In the genomic region with DNA sequence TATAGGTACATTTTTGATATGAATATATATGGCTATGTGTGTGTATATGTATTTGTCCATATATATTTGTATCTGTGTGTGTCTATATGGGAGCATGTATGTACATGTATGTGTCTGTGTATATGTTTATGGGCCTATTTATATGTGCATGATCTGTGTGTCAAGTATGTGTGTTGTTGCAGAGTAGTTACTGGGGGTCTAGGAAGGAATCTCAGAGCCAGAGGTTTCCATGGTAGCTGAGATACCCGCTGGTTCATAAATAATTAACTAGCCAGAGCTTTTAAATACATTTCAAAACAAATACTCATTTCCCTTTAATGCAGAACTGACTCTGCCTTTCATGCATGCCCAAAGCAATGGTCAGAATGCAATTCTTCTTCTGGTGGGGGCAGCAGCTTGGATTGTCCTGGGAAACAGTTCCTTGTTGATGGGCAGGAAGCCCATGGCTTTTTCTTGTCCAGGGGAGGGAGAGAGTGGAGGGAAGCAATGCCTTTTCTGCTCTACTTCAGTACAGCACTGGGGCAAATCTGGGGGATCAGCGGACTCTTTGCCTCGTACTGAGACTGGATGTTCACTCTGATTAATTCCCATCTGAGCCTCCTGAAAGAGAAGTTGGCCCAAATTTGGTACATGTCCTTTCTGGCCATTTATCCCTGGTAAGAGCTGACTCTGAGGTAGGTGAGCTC, we compare ENCODE assay signal across 26 mouse cellular contexts.
DNase-seq lines count a peak whose midpoint lies in the region; ATAC-seq and TF ChIP-seq lines count a peak whose summit lies in the region.
"Had no signal": no experiment of that assay in that cellular context is flagged by ENCODE, and none has a peak within 500 bp of the region (broad histone marks: within the 10 kb centered on the region; RNA-seq: fewer than 3 reads in every experiment).

No protein-coding gene starts in this region.

- no peaks in the 10 kb centered on the region for H3K36me3 ChIP-seq in hindbrain, embryonic 12.5 days
- no peaks in the 10 kb centered on the region for H3K36me3 ChIP-seq in midbrain, embryonic 10.5 days
- no peaks in the 10 kb centered on the region for H3K36me3 ChIP-seq in midbrain, embryonic 16.5 days (ENCODE audit: control insufficient read depth, insufficient read depth, low read length)
- H3K36me3 ChIP-seq: liver, embryonic 12.5 days had no signal

- H3K9me3 ChIP-seq in hindbrain, embryonic 12.5 days (replicated peaks) = no peaks in the 10 kb centered on the region
- no peaks in the 10 kb centered on the region for H3K9me3 ChIP-seq in midbrain, embryonic 10.5 days (replicated peaks)
- H3K9me3 ChIP-seq in midbrain, embryonic 16.5 days (replicated peaks; ENCODE audit: control insufficient read depth, low read length, poor library complexity, severe bottlenecking) = no peaks in the 10 kb centered on the region
- H3K9me3 ChIP-seq: forebrain, embryonic 13.5 days; liver, embryonic 12.5 days had no signal

- peak; percentile 54; the same call in 1 of the 2 replicates for ATAC-seq in hindbrain, embryonic 12.5 days (ENCODE audit: low FRiP score)
- ATAC-seq in midbrain, embryonic 16.5 days = peak; percentile 51; the same call in 1 of the 2 replicates
- ATAC-seq in erythroblast, adult 5-6 weeks (replicated peaks; ENCODE audit: low FRiP score, poor library complexity, severe bottlenecking) = no peak
- ATAC-seq: CD4-positive, CD25-positive, alpha-beta regulatory T cell, adult 4 months; forebrain, embryonic 13.5 days; intestine, embryonic 16.5 days; liver, embryonic 12.5 days; liver, postnatal 0 days had no signal

- H3K4me1 ChIP-seq in hindbrain, embryonic 12.5 days = peaks cover 11% of the 10 kb centered on the region; the same call in 1 of the 2 replicates
- H3K4me1 ChIP-seq in midbrain, embryonic 10.5 days = peaks cover 16% of the 10 kb centered on the region
- H3K4me1 ChIP-seq in midbrain, embryonic 16.5 days (ENCODE audit: control insufficient read depth, insufficient read depth, low read length) = peaks cover 7% of the 10 kb centered on the region
- H3K4me1 ChIP-seq: liver, embryonic 12.5 days had no signal

- WGBS in hindbrain, embryonic 12.5 days = 70% methylated on average over 3 of the region's 3 CpGs
- 72% methylated on average over 3 of the region's 3 CpGs for WGBS in midbrain, embryonic 10.5 days
- 36% methylated on average over 3 of the region's 3 CpGs for WGBS in midbrain, embryonic 16.5 days

- peak; percentile 60 for DNase-seq in brain, embryonic 14.5 days (ENCODE audit: low read depth)
- no peak for DNase-seq in midbrain, embryonic 10.5 days (ENCODE audit: low spot score)
- DNase-seq in layer of hippocampus, postnatal 25 days (ENCODE audit: extremely low spot score in 1 of 2, low spot score in 1 of 2) = no peak
- DNase-seq in spleen, postnatal 36 days (ENCODE audit: low spot score in 2 of 2) = no peak
- DNase-seq: adrenal gland, postnatal 25 days; cerebellum, adult 18-20 months; cerebellum, postnatal 10 days; gastrocnemius, postnatal 14 days; heart, postnatal 14 days; kidney, adult 8-10 months; layer of hippocampus, adult 9-11 months; left cerebral cortex, postnatal 4 days; liver, postnatal 0 days; lung, postnatal 36 days; right cerebral cortex, adult 18-20 months; spleen, adult 18-20 months; thymus, postnatal 4 days had no signal

- TF ChIP-seq POLR2A in brain, embryonic 14.5 days (IDR thresholded peaks at IDR 0.05; ENCODE audit: borderline replicate concordance, extremely low read depth, insufficient read depth, insufficient read length, poor library complexity, severe bottlenecking) = no peak

- no peak overlapping the region for H3K9ac ChIP-seq in hindbrain, embryonic 12.5 days
- 0 out of 2 replicates have a peak overlapping the region, but pooled peaks have one; percentile 4 for H3K9ac ChIP-seq in midbrain, embryonic 16.5 days (ENCODE audit: low read depth, low read length)
- H3K9ac ChIP-seq: forebrain, embryonic 13.5 days; liver, embryonic 12.5 days; liver, postnatal 0 days had no signal

- no peak overlapping the region for H3K4me3 ChIP-seq in hindbrain, embryonic 12.5 days
- H3K4me3 ChIP-seq in midbrain, embryonic 10.5 days = no peak overlapping the region
- no peak overlapping the region for H3K4me3 ChIP-seq in midbrain, embryonic 16.5 days (ENCODE audit: low read depth, low read length)
- H3K4me3 ChIP-seq: forebrain, embryonic 13.5 days; left cerebral cortex, adult 2 months; liver, embryonic 12.5 days had no signal

- H3K27ac ChIP-seq in hindbrain, embryonic 12.5 days = no peak overlapping the region
- H3K27ac ChIP-seq in midbrain, embryonic 10.5 days (replicated peaks) = peak overlapping the region; percentile 64
- peak overlapping the region; percentile 32 for H3K27ac ChIP-seq in midbrain, embryonic 16.5 days (ENCODE audit: low read length)
- H3K27ac ChIP-seq: forebrain, embryonic 13.5 days; kidney, postnatal 0 days; left cerebral cortex, adult 2 months; liver, embryonic 12.5 days had no signal

- no peak overlapping the region for H3K4me2 ChIP-seq in hindbrain, embryonic 12.5 days (replicated peaks)
- no peak overlapping the region for H3K4me2 ChIP-seq in midbrain, embryonic 16.5 days (ENCODE audit: low read length)
- H3K4me2 ChIP-seq: forebrain, embryonic 13.5 days; liver, embryonic 12.5 days had no signal

- TF ChIP-seq CTCF in brain, embryonic 14.5 days (IDR thresholded peaks at IDR 0.05; ENCODE audit: borderline replicate concordance, extremely low read depth, insufficient read depth, insufficient read length) = no peak

- no peaks in the 10 kb centered on the region for H3K27me3 ChIP-seq in hindbrain, embryonic 12.5 days
- H3K27me3 ChIP-seq in midbrain, embryonic 10.5 days (ENCODE audit: low read depth, poor library complexity, severe bottlenecking) = no peaks in the 10 kb centered on the region
- no peaks in the 10 kb centered on the region for H3K27me3 ChIP-seq in midbrain, embryonic 16.5 days (ENCODE audit: control insufficient read depth, insufficient read depth, low read depth, low read length)
- H3K27me3 ChIP-seq: forebrain, embryonic 13.5 days; liver, embryonic 12.5 days had no signal
